Mouse (Mus musculus) thymus, adult 2 months (tissue): ENCODE data around the gene Sulf2. TPM values are rescaled to one million over a fixed set of nuclear protein-coding genes. Genes with fewer than 3 reads are reported as not detected.

Experiments used
- DNase-seq: peaks from one replicate; pipeline ENCODE4 v3.0.0; 2021
- H3K27ac ChIP-seq: fragments of 200-500 bp; 2 replicates; pipeline ENCODE4 v1.5.1; 2012; ENCODE audit warnings: low read length, control low read depth; ENCODE audit not compliant: control insufficient read depth, insufficient read depth
- H3K27me3 ChIP-seq: fragments of 200-500 bp; 2 replicates; pipeline ENCODE4 v1.6.1; 2012; ENCODE audit warnings: mild to moderate bottlenecking, low read length, moderate library complexity, mixed read lengths; ENCODE audit not compliant: control insufficient read depth, insufficient read depth
- H3K36me3 ChIP-seq: fragments of 200-500 bp; 2 replicates; pipeline ENCODE4 v1.6.1; 2012; ENCODE audit warnings: mild to moderate bottlenecking, low read length, moderate library complexity; ENCODE audit not compliant: control insufficient read depth, insufficient read depth
- H3K4me1 ChIP-seq: fragments of 200-500 bp; replicated peaks from 2 replicates; pipeline ENCODE4 v1.6.1; 2012; ENCODE audit warnings: low read length; ENCODE audit not compliant: control insufficient read depth, insufficient read depth
- H3K4me3 ChIP-seq: fragments of 200-500 bp; 2 replicates; pipeline ENCODE4 v1.5.1; 2012; ENCODE audit warnings: mild to moderate bottlenecking, low read length, control low read depth, moderate library complexity; ENCODE audit not compliant: control insufficient read depth, insufficient read depth
- CTCF ChIP-seq: fragments of 200-500 bp; IDR thresholded peaks from 2 replicates; pipeline ENCODE4 v1.5.1; 2012; ENCODE audit warnings: mild to moderate bottlenecking, control low read depth, low read length, moderate library complexity, borderline replicate concordance; ENCODE audit not compliant: control insufficient read depth, poor library complexity, insufficient read depth; ENCODE audit errors: extremely low read depth
- POLR2A ChIP-seq: fragments of 200-500 bp; IDR thresholded peaks from 2 replicates; pipeline ENCODE4 v1.6.1; 2012; ENCODE audit warnings: mild to moderate bottlenecking, low read length, control low read depth, moderate library complexity; ENCODE audit not compliant: control insufficient read depth, poor library complexity, insufficient read depth; ENCODE audit errors: extremely low read depth
- WGBS: fragments of 180-500 bp; shearing (Covaris S2); methylation state at CpG from one replicate; pipeline ENCODE4 v1.1.7; 2018; 5-methylcytosine and 5-hydroxymethylcytosine counted together
- polyA plus RNA-seq: library from polyadenylated mRNA; depleted of rRNA; stranded (reverse); fragments of >200 nt; gene quantifications from 2 replicates; pipeline ENCODE4 v1.2.3, GENCODE M21; 2012

Sulf2 gene
- polyA plus RNA-seq, 1 experiment, result 24.3 TPM

- Histone ChIP-seq H3K27me3 (no peaks in the 10 kb centered on the region), H3K4me3 (no peak overlapping the region), H3K27ac (no peak overlapping the region), H3K36me3 (no peaks in the 10 kb centered on the region), H3K4me1 (no peaks in the 10 kb centered on the region; the same call in 1 of the 2 replicates)
- 95% methylated on average over 9 of the region's 9 CpGs for WGBS
- no peak for TF ChIP-seq CTCF
- TF ChIP-seq POLR2A, result no peak
- no peak for DNase-seq
These were observed 78.1 kb downstream of the Sulf2 start for GRCm38 (mm10) chr2:166077371-166077770.

GRCm38 (mm10) chr2:166074322-166074721 is 81.1 kb downstream of the Sulf2 start:
- H3K27me3 ChIP-seq, result no peaks in the 10 kb centered on the region
- no peak overlapping the region for H3K4me3 ChIP-seq
- H3K36me3 ChIP-seq, result peaks cover 21% of the 10 kb centered on the region
- TF ChIP-seq POLR2A (no peak), CTCF (no peak)
- WGBS, result 96% methylated on average over 6 of the region's 6 CpGs
- H3K4me1 ChIP-seq, result no peaks in the 10 kb centered on the region
- DNase-seq, result no peak
- no peak overlapping the region for H3K27ac ChIP-seq

GRCm38 (mm10) chr2:166073082-166073481 is 82.4 kb downstream of the Sulf2 start:
- DNase-seq, result no peak
- Histone ChIP-seq H3K27me3 (no peaks in the 10 kb centered on the region), H3K27ac (no peak overlapping the region), H3K4me1 (no peaks in the 10 kb centered on the region), H3K36me3 (peaks cover 34% of the 10 kb centered on the region), H3K4me3 (no peak overlapping the region)
- TF ChIP-seq POLR2A, result no peak
- no peak for TF ChIP-seq CTCF
- WGBS, result 94% methylated on average over 10 of the region's 10 CpGs

GRCm38 (mm10) chr2:166071889-166072288 is 83.6 kb downstream of the Sulf2 start:
- H3K4me3 ChIP-seq, result no peak overlapping the region
- H3K27ac ChIP-seq, result no peak overlapping the region
- peaks cover 45% of the 10 kb centered on the region for H3K36me3 ChIP-seq
- no peak for TF ChIP-seq CTCF
- TF ChIP-seq POLR2A, result no peak
- H3K27me3 ChIP-seq, result no peaks in the 10 kb centered on the region
- WGBS, result 89% methylated on average over 9 of the region's 9 CpGs
- H3K4me1 ChIP-seq, result no peaks in the 10 kb centered on the region
- no peak for DNase-seq

- 93% methylated on average over 5 of the region's 5 CpGs for WGBS
- TF ChIP-seq CTCF, result no peak
- no peak for TF ChIP-seq POLR2A
- DNase-seq, result no peak
- H3K27ac ChIP-seq, result no peak overlapping the region
- H3K4me1 ChIP-seq, result no peaks in the 10 kb centered on the region
- peaks cover 49% of the 10 kb centered on the region for H3K36me3 ChIP-seq
- H3K27me3 ChIP-seq, result no peaks in the 10 kb centered on the region
- no peak overlapping the region for H3K4me3 ChIP-seq
These were observed 84.0 kb downstream of the Sulf2 start for GRCm38 (mm10) chr2:166071481-166071880.

GRCm38 (mm10) chr2:166069738-166070137 is 85.7 kb downstream of the Sulf2 start:
- TF ChIP-seq POLR2A, result no peak
- TF ChIP-seq CTCF, result no peak
- no peaks in the 10 kb centered on the region for H3K4me1 ChIP-seq
- no peak overlapping the region for H3K27ac ChIP-seq
- H3K36me3 ChIP-seq, result peaks cover 59% of the 10 kb centered on the region
- H3K4me3 ChIP-seq, result no peak overlapping the region
- H3K27me3 ChIP-seq, result no peaks in the 10 kb centered on the region
- no peak for DNase-seq
- WGBS, result 99% methylated on average over 7 of the region's 7 CpGs

GRCm38 (mm10) chr2:166069164-166069563 is 86.3 kb downstream of the Sulf2 start:
- Histone ChIP-seq H3K4me1 (no peaks in the 10 kb centered on the region), H3K27me3 (no peaks in the 10 kb centered on the region), H3K4me3 (no peak overlapping the region), H3K27ac (no peak overlapping the region), H3K36me3 (peaks cover 60% of the 10 kb centered on the region)
- DNase-seq, result no peak
- WGBS, result 97% methylated on average over 5 of the region's 5 CpGs
- no peak for TF ChIP-seq CTCF
- no peak for TF ChIP-seq POLR2A
